Mouse (Mus musculus) brain, adult 2 months (tissue): ENCODE data around the gene Tmem169.
"Not testable (repeated sequence)": the region's sequence is repeated elsewhere in the genome, so short reads cannot be mapped to it uniquely, and the experiment has no call there.

Experiments
- DNase-seq: peaks from one replicate; pipeline ENCODE4 v3.0.0; 2011; ENCODE audit warnings: low read depth, low spot score

Tmem169 gene

GRCm38 (mm10) chr1:72283992-72284485 lies at the start of gene Tmem169, which contains the start of gene Pecr:
Gene Tmem169, plus strand, starts transcription at chr1:72284369.
Gene Pecr, minus strand, starts transcription at chr1:72284314.
- peak; percentile 97 for DNase-seq

DNA sequence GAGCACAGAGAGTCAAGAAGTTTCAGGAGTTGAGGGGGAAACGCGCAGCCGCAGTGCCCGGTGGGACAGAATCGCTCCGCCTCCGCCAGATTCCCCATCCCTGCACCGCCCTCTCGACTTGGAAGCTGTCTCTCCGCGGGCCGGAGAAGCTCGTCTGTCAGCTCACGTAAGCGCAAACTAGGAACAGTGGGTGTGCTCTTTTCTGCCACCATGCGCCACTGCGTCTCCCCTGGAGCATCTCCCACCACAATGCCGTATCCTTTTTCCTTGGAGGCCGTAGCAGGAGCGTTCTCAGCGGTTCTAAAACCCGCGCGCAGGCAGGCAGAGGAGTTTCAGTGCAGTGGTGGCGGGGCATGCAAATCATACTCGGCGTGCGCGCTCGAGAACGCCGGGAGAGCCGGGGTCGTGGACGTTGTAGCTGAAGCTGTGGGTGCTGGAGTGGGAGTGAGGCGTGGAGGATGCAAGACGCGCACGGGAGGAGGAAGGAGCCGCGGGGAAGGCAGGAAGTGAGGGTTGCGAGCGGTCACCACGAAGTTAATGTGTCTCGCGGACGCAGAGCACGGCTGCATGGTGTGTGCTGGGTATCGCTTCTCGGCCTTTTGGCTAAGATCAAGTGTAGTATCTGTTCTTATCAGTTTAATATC lies 47.7 kb upstream of the Tmem169 start:
- peak; percentile 93 for DNase-seq

GRCm38 (mm10) chr1:72237007-72237775 lies 47.0 kb upstream of the Tmem169 start:
- peak; percentile 37 for DNase-seq

- no peak for DNase-seq
These were observed 46.1 kb upstream of the Tmem169 start for GRCm38 (mm10) chr1:72238016-72238580.

GRCm38 (mm10) chr1:72239113-72239512 lies 45.1 kb upstream of the Tmem169 start:
- DNase-seq = not testable (repeated sequence)

- DNase-seq = no peak
These were observed 41.5 kb upstream of the Tmem169 start for GRCm38 (mm10) chr1:72242581-72243143.

DNA sequence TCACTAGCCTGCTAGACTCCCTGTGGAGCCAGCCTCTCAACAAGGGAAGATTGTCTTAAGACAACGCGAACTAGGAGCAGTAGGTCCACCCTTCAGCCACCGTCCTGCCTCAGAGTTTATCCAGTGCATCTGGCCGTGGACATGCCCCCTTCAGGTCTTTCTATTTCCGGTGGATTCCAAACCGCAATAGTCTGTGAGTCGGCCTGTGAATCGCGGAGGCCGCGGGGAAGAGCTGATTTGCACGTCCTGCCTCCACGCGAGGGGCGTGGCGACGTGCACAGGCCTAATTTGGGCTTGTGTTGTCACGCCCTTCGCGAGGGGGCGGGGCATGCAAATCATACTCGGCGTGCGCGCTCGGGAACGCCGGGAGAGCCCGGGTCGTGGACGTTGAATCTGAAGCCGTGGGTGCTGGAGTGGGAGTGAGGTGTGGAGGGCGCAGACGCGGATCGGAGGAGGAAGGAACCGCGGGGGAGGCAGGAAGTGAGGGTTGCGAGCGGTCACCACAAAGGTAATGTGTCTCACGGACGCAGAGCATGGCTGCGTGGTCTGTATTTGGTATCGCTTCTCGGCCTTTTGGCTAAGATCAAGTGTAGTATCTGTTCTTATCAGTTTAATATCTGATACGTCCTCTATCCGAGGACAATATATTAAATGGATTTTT lies 40.4 kb upstream of the Tmem169 start:
- peak; percentile 99 for DNase-seq

DNA sequence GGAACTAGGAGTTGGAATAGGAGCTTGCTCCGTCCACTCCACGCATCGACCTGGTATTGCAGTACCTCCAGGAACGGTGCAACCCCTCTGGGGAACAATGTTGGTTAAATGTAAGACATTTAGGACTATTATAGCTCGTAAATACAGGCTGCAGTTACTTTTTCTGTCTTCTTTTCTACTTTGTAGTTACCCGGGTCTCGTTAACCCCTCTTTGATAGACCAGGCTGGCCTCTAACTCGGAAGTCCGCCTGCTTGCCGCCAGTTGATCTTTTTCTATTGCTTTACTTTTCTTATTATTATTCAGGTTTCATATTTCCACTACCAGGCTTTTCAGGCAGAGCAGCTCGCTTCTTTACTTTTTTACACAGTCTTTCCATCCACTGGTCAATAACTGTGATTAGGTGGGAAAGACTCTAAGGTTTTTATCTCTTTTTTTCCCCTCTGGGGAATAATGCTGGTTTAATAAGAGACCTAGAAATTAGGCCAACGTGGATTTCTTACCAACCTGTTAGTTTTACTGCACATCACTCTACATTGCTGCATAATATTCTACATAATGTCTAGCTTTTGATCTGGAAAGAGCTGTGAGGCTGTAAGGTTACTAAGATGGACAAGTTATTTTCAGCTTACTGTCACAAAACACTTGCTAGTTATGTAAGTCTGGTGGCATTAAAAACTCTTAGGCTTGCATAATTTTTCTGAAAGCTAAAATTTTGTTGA lies 39.7 kb upstream of the Tmem169 start:
- DNase-seq = peak; percentile 87

DNA sequence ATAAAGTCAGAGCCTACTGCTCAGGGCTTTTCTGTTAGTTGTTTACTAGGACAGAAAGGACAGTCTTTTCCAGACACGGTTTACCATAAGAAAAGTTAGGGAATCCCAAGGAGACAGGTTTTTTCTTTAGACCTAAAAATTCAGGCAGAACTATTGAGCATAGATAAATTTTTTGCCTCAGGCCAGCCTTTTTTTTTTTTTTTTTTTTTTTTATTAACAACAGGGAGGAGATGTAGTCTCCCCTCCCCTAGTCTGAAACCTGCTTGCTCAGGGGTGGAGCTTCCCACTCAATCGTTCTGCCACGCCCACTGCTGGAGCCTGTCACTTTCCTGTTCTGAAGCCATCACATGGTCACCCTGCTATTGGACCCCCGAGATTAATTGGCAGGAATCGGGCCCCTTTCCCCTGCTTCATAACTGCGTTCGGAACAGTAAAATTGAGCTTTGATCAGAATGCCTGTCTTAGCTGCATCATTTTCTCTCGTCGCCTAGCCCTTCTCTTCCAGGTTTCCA lies 35.9 kb upstream of the Tmem169 start:
- not testable (repeated sequence) for DNase-seq

DNA sequence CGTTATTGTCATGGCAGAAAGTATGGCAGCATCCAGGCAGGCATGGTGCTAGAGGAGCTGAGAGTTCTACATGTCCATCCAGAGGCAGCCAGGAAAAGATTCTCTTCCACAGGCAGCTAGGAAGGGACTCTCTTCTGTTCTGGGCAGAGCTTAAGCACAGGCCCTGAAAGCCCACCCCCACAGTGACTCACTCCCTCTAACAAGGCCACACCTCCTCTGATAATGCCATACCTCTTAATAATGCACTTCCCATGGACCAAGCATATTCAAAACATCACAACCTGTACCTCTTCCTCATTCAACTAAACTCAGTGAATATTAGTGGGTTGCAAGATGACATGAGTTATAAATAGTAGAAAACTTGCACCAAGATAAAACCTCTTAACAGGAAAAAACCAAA lies 32.4 kb upstream of the Tmem169 start:
- no peak for DNase-seq

DNA sequence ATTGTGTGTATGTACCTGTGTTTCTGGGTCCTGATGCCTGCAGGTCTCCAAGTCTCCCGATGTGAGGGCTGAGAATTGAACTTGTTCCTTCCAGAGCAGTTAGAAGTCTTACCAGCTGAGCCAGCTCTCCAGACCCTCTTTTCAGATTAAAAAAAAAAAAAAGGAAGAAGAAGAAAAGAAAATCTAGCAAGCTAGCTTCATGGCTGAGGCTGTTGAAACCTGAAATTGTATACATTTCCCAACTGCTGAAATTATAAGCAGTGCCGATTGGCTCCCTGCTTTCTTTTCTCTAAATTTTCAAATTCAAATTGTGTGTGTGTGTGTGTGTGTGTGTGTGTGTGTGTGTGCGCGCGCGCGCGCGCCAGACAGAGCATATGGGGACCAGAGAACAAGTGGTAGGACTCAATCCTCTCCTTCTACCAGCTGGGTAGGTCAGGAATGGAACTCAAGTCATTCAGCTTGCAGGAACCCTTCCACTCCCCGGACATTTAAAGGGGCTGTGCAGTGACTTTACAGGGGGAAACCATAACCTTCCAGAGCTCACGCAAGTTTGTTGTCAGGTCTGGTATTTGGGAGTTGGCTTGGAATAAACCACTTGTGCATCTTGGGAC lies 30.2 kb upstream of the Tmem169 start:
- peak; percentile 48 for DNase-seq

DNA sequence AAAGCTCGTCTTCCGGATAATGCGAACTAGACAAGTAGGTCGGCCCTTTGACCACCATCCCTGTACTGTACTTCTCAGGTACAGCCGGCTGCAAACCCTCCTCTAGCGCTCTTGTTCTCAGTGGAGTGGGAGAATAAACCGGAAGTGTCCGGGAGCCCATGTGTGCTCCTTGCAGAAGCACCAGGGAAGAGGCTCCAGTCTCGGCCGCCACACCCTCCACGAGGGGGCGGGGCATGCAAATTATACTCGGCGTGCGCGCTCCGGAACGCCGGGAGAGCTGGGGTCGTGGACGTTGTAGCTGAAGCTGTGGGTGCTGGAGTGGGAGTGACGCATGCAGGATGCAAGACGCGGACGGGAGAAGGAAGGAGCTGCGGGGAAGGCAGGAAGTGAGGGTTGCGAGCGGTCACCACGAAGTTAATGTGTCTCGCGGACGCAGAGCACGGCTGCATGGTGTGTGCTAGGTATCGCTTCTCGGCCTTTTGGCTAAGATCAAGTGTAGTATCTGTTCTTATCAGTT lies 29.6 kb upstream of the Tmem169 start:
- peak; percentile 94 for DNase-seq

GRCm38 (mm10) chr1:72255062-72255853 lies 28.9 kb upstream of the Tmem169 start:
- DNase-seq = peak; percentile 89

DNA sequence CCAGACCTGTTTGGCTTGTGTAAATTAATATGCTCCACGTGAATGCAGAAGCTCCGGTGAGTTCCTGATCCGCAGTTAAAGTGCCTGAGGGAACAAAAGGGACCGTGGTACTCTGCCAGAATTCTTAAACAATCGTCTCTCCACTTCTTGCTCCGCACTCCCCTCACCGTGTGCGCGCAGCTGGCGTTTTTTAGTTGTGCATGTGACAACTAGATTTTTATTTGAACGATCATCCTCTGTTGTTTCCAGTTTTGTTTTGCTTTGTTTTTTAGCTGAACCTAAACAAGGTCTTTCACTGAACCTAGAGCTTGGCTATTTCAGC lies 28.4 kb upstream of the Tmem169 start:
- peak; percentile 53 for DNase-seq

GRCm38 (mm10) chr1:72256381-72257256 lies 27.6 kb upstream of the Tmem169 start:
- DNase-seq = peak; percentile 61

DNA sequence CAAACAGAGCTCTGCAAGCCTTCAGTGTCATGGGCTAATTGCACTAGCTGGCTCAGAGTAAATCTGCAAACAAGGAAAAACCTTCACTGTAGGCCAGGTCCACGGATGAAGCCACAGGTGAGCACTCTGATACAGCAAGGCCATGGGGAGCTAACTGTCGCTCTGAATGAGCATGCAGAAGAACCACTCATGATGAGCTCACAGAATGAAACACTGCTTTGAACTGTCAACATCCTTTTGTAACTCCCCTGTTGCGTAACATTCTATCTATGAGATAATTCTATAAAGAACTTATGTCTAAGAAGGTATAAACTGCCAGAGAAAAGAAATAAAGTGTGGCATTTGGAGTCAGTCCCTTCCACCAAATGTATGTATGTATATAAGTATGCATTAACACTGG lies 21.1 kb upstream of the Tmem169 start:
- DNase-seq = no peak

DNA sequence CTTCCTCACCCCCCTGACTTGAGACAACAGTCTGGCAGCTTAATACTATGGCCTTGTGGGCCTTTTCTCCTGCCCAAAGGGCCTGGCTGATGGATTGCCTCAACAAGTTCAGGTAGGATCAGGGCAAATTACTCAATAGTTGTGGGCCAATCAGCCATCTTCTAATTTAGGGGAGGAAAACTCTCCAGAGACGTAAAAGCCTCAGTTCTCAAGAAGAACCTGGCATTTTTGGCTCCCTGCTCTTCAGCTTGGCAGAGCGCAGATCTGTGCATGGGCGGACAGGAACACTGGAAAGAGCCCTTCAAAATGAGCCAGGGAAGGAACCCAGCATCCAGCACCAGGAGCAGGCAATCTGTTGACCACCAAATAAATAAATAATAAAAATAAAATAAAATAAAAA lies 6.1 kb upstream of the Tmem169 start:
- peak; percentile 65 for DNase-seq

DNA sequence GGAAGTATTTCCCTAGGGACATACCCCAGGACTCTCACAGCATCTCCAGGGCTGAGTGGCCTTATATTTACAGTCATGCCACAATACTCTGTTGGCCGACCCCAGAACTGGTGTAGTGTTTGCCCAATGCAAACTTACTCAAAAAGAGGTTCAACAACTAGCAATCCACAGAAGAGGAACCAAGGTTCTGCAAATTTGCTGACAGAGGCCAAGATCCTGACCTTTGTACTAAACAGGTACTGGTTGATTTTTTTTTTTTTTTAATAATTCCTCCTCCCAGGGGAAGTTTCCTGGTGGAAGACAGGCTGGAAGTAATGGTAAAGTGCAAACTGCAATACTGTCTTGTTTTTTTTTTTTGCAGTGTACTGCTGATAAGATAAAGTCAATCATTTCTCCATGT lies 1.6 kb upstream of the Tmem169 start:
- DNase-seq = no peak
